Mouse (Mus musculus) neural tube, embryonic 13.5 days (tissue): ENCODE results near the gene Ajm1. TPM values are rescaled to one million over a fixed set of nuclear protein-coding genes. Genes with fewer than 3 reads are reported as not detected.

Source experiments
- ATAC-seq: fragments of 200-750 bp; cut with Nextera tagmentation; 2 replicates; pipeline ENCODE4 v1.8.0; 2017; ENCODE audit warnings: low read depth, mild to moderate bottlenecking, moderate TSS enrichment, moderate library complexity
- H3K27ac ChIP-seq: fragments of 300-500 bp; sonication (generic); replicated peaks from 2 replicates; pipeline ENCODE4 v1.5.1; 2015; ENCODE audit warnings: moderate library complexity, mild to moderate bottlenecking, inconsistent platforms
- H3K27me3 ChIP-seq: fragments of 300-500 bp; sonication (generic); 2 replicates; pipeline ENCODE4 v1.6.1; 2015; ENCODE audit warnings: mild to moderate bottlenecking, inconsistent platforms
- H3K36me3 ChIP-seq: fragments of 300-500 bp; sonication (generic); 2 replicates; pipeline ENCODE4 v1.6.1; 2015; ENCODE audit warnings: mild to moderate bottlenecking, inconsistent platforms
- H3K4me1 ChIP-seq: fragments of 300-500 bp; sonication (generic); replicated peaks from 2 replicates; pipeline ENCODE4 v1.6.1; 2015; ENCODE audit warnings: inconsistent platforms
- H3K4me2 ChIP-seq: fragments of 300-500 bp; sonication (generic); 2 replicates; pipeline ENCODE4 v1.6.1; 2015; ENCODE audit warnings: inconsistent platforms, mild to moderate bottlenecking, moderate library complexity
- H3K4me3 ChIP-seq: fragments of 300-500 bp; sonication (generic); 2 replicates; pipeline ENCODE4 v1.5.1; 2015; ENCODE audit warnings: mild to moderate bottlenecking, inconsistent platforms
- H3K9ac ChIP-seq: fragments of 300-500 bp; sonication (generic); 2 replicates; pipeline ENCODE4 v1.6.1; 2015; ENCODE audit warnings: moderate library complexity, mild to moderate bottlenecking, inconsistent platforms
- H3K9me3 ChIP-seq: fragments of 300-500 bp; sonication (generic); 2 replicates; pipeline ENCODE4 v1.6.1; 2016; ENCODE audit warnings: inconsistent platforms
- WGBS: fragments of 180-500 bp; shearing (Covaris S2); methylation state at CpG from one replicate; pipeline ENCODE4 v1.1.7; 2015; 5-methylcytosine and 5-hydroxymethylcytosine counted together
- polyA plus RNA-seq: library from polyadenylated mRNA; unstranded; fragments of >200 nt; fragmentation: Nextera tagmentation; extraction: Ambion mirVana; gene quantifications from 2 replicates; pipeline ENCODE4 v1.2.1, GENCODE M21; 2015

Ajm1 gene
- polyA plus RNA-seq, 1 experiment from 2014 or later, result 8.4 TPM

DNA sequence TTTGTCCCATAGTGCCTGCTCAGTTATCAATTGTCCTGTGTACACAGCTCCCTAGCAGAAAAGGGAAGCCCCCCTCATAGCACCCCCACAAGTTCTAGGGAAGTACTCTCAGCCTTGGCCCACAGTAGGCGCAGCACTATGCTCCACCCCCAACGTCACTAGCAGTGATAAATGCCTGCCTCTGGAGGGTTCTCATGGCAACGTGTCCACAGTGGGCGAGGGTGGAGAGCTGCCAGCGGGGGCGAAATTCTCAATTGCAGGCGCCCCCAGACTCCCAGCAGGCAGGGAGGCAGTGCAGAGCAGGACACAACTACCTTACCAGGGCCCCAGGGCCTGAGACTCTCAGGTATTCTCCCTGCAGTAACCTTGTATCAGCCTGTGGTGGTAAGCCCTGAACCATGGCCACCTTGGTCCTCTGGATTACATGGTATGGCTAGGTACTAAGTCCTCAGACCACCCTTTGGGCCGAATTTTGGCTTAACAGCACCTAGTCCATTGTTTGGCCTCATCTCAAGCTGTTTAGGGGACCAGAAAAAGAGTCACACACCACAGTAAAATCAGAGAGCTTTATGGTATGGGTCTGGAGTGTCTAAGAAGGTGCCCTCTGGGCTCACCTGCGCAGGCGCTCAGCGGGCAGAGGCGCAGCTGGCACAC is 1.0 kb upstream of the Ajm1 start:
- peak; percentile 41 for ATAC-seq
- Histone ChIP-seq H3K9ac (no peak overlapping the region; the same call in 1 of the 2 replicates), H3K27ac (peak overlapping the region; percentile 83), H3K4me1 (peaks cover 61% of the 10 kb centered on the region), H3K9me3 (no peaks in the 10 kb centered on the region), H3K36me3 (peaks cover 46% of the 10 kb centered on the region), H3K4me2 (peak overlapping the region; percentile 72; the same call in 1 of the 2 replicates), H3K27me3 (peaks cover 35% of the 10 kb centered on the region), H3K4me3 (no peak overlapping the region)
- 34% methylated on average over 12 of the region's 12 CpGs for WGBS

DNA sequence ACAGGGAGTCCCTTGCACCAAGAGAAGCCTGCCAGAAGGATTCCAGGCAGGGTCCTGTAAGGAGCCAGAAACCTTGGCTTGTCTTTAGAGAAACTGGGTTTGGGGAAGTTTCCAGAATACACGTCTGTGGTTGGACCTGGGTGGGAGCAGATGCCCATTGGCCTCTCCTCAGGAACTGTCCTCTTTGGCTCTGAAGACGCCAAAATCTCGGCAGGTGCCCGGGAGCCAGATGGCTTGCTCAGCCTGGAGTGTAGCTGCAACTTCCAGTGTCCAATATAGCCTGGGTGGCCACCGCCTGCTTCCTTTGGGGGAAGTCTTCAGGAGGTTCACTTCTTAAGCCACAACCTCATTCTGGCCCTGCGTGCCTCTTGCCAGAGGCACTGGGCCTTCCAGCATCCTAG is 344 bp upstream of the Ajm1 start:
- Histone ChIP-seq H3K27ac (peak overlapping the region; percentile 83), H3K9ac (peak overlapping the region; percentile 43), H3K4me3 (peak overlapping the region; percentile 48; the same call in 1 of the 2 replicates), H3K9me3 (no peaks in the 10 kb centered on the region), H3K36me3 (peaks cover 40% of the 10 kb centered on the region), H3K27me3 (peaks cover 42% of the 10 kb centered on the region), H3K4me2 (peak overlapping the region; percentile 72), H3K4me1 (peaks cover 68% of the 10 kb centered on the region)
- 0 out of 2 replicates have a peak, but pooled peaks have one; percentile 1 for ATAC-seq
- 37% methylated on average over 6 of the region's 6 CpGs for WGBS

DNA sequence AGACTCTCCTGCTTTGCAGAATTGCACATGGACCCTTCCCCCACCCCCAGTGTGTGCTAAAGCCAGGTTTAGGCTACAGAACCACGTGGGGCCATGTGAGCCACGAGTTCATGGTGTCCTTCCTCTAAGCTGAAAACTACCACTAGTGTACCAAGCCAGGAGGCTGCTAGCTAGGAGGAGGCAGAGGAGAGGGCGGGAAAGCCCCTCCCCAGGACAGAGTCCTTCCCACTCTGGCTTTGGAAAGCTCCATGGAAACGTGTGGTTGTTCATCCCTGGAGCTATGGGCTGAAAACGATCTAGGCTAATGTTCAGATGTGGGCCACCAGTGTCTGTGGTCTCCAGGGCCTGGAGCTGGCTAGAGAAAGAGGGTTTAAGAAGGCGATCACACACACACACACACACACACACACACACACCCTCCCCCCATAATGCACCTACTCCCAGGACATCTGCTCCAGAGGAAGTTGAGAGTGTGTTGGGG is 896 bp downstream of the Ajm1 start:
- peaks cover 75% of the 10 kb centered on the region for H3K4me1 ChIP-seq
- H3K4me3 ChIP-seq, result peak overlapping the region; percentile 48
- H3K27me3 ChIP-seq, result peaks cover 55% of the 10 kb centered on the region

DNA sequence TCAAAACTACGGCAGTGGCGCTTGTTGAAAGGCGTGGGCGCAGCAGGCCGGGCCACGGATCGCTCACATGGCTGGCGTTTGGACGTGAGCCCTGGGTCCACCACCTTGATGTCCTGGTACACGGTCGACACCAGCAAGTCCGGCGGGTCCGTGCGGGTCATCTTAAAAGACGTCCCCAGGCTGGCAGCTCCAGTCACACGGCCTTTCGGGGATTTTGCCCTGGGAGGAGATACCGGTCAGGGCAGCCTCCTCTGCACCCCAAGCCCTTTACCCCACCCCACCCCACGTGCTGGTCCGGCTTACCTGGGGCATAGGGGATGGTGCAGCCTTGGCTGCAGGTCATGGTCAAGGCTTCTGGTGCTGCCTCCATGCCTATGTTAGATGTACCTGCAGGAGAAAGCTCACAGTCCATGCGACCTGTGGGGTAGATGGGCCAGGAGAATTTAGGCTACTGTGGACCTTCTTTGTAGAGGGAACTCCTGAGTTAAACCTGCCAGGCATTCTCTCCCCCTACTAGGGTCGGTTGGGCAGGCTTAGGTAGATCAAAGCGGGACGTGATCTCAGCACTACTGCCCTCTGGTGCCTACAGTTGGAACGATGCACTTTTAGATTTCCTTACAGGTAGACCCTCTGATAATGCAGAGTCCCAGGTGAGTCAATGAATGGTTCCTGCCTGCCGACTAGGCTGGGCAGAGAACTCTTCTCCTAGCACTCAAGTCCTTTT is 1.7 kb downstream of the Ajm1 start:
- H3K36me3 ChIP-seq, result peaks cover 24% of the 10 kb centered on the region
- H3K9me3 ChIP-seq, result no peaks in the 10 kb centered on the region
- H3K27ac ChIP-seq, result no peak overlapping the region
- H3K27me3 ChIP-seq, result peaks cover 56% of the 10 kb centered on the region
- H3K4me1 ChIP-seq, result peaks cover 80% of the 10 kb centered on the region
- peak overlapping the region; percentile 72 for H3K4me2 ChIP-seq
- peak overlapping the region; percentile 18; the same call in 1 of the 2 replicates for H3K4me3 ChIP-seq
- H3K9ac ChIP-seq, result no peak overlapping the region; the same call in 1 of the 2 replicates
- no peak for ATAC-seq
- 6% methylated on average over 27 of the region's 27 CpGs for WGBS

More for the DNA sequence above, 896 bp downstream of the Ajm1 start:
- Histone ChIP-seq H3K36me3 (peaks cover 31% of the 10 kb centered on the region), H3K9ac (peak overlapping the region; percentile 66), H3K27ac (no peak overlapping the region), H3K9me3 (no peaks in the 10 kb centered on the region), H3K4me2 (peak overlapping the region; percentile 72)
- no peak for ATAC-seq
- 45% methylated on average over 6 of the region's 6 CpGs for WGBS

DNA sequence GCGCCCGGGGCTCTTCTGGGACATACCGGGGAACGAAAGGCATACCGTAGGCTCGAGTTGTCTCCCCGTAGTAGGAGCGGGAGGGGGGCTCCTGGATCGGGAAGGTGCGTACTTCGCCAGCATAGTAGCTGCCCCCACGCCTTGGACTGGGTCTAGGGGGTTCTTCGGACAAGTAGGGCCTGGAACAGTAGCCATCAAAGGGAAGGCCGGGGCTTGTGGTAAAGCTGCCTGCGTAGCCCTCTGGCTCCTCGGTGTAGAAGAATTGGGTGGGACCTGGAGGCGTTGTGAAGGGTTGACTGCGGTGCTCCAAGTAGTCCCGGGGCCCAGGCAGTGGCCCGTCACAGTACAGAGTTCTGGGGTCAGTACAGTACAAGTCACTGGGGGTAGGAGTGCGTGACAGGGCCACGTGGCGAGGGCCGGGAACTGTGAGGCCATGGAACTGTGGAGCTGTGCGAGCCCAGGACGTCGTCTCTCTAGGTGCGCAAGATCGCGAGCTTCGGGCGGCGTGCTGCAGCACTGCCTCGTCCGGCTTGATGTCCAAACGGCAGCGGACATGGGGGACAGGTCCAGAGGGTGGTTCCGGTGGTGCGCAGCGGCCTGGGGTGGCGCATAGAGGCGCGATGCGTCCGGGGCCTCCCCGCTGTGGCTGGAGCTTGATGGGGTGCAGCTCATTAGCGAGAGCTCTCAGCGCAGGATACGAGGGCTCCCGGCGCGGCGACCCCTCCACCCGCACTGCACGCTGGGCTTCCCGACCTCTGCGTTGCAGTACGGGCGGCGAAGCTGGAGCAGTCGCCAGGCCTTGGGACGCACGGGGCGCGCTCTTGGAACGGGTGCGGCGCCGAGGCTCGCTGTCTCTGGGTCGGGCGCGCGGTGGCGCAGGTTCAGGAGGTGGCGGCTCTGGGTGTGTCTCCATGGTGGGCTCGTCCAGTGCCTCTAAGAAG is 2.5 kb downstream of the Ajm1 start:
- Histone ChIP-seq H3K4me1 (peaks cover 82% of the 10 kb centered on the region), H3K27me3 (peaks cover 56% of the 10 kb centered on the region), H3K9ac (peak overlapping the region; percentile 18; the same call in 1 of the 2 replicates), H3K9me3 (no peaks in the 10 kb centered on the region), H3K36me3 (peaks cover 15% of the 10 kb centered on the region), H3K4me3 (peak overlapping the region; percentile 18; the same call in 1 of the 2 replicates), H3K4me2 (peak overlapping the region; percentile 44), H3K27ac (no peak overlapping the region)
- no peak for ATAC-seq
- WGBS, result 5% methylated on average over 77 of the region's 77 CpGs

DNA sequence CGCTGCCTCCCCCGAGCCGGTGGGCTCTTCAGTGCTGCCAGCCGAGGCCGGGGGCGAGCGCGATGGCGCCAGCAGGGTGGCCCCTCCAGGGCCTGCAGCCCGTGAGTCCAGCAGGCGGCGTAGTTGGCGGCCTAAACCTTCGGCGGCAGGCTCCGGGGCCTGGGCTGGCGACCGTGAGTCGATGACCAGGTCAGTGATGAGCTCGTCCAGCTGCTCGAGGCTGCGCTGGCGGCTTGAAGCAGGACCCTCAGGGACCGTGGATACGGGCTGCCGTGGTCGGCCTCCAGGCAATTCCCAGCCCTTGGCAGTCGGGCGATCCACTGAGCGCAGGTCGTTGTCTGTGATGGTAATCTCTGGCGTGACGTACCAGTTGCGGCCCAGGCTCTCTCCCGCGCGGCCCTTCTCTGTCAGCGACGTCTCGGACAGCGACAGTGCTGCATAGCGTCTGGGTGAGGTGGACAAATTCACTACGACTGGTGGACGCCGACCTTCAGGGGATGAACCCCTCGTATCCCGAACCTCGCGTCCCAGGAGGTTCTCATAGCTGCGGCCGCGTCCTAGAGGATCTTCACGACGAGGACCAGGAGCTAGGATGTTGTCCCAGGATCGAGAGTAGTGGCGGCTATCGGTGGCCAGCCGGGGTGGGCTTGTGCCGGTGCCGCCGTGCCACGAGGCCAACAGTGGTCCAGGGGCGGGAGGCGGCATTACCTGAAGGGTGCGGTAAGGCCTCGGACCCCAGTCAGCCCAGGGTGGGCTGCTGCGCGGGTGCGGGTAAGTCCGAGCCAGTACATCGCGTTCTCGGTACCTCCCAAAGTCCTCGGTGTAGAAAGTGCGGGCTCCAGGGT is 3.4 kb downstream of the Ajm1 start:
- peak overlapping the region; percentile 45 for H3K9ac ChIP-seq
- ATAC-seq, result no peak
- peaks cover 83% of the 10 kb centered on the region for H3K4me1 ChIP-seq
- peaks cover 56% of the 10 kb centered on the region for H3K27me3 ChIP-seq
- peak overlapping the region; percentile 44 for H3K4me2 ChIP-seq
- 8% methylated on average over 75 of the region's 75 CpGs for WGBS
- H3K27ac ChIP-seq, result no peak overlapping the region
- peaks cover 8% of the 10 kb centered on the region for H3K36me3 ChIP-seq
- peak overlapping the region; percentile 24 for H3K4me3 ChIP-seq
- H3K9me3 ChIP-seq, result no peaks in the 10 kb centered on the region

DNA sequence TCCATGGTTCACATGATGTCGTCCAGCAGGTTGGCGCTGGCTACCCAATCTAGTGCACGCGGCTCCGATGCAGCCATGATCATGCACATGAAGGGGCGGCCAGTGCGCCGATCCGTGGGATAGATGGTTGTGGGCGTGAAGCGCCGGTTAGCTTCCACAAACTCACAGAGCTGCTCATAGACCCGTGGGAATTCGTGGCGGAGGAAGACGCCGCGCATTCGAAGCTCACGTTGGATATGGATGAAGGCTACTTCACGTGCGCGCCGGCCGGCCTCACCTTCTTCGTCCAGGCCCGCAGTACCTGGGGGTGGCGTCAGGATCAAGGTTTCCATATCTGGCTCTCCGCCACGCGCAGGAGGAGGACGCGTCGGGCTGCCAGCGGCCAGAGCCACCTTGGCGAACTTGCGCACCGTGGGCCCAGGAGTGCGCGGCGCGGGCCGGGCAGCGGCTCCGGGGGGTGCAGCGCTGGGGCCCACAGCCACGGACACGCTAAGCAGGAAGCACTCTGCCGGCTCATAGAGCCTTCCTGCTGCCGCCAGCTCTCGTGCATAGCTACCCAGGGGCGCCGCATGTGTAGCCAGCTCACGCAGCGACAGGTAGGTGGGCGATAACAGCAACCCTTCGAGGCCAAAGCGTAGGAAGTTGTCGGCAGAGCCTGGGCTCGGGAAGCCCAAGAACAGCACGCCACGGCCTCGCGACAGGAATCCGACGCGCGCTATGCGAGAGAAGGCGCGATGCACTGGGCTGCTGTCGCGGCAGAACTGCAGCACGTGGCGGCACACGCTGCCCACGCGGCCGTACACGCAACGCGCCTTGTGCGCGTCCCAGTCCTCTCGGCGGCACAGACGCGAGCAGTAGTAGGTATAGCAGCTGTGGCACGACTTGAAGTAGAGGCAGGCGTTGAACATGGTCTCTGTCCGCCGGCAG is 4.3 kb downstream of the Ajm1 start:
- Histone ChIP-seq H3K4me1 (peaks cover 82% of the 10 kb centered on the region), H3K27me3 (peaks cover 56% of the 10 kb centered on the region), H3K27ac (no peak overlapping the region), H3K36me3 (peaks cover 12% of the 10 kb centered on the region; the same call in 1 of the 2 replicates), H3K9me3 (no peaks in the 10 kb centered on the region), H3K4me2 (peak overlapping the region; percentile 44), H3K4me3 (peak overlapping the region; percentile 24), H3K9ac (peak overlapping the region; percentile 45)
- 12% methylated on average over 92 of the region's 92 CpGs for WGBS
- ATAC-seq, result no peak

DNA sequence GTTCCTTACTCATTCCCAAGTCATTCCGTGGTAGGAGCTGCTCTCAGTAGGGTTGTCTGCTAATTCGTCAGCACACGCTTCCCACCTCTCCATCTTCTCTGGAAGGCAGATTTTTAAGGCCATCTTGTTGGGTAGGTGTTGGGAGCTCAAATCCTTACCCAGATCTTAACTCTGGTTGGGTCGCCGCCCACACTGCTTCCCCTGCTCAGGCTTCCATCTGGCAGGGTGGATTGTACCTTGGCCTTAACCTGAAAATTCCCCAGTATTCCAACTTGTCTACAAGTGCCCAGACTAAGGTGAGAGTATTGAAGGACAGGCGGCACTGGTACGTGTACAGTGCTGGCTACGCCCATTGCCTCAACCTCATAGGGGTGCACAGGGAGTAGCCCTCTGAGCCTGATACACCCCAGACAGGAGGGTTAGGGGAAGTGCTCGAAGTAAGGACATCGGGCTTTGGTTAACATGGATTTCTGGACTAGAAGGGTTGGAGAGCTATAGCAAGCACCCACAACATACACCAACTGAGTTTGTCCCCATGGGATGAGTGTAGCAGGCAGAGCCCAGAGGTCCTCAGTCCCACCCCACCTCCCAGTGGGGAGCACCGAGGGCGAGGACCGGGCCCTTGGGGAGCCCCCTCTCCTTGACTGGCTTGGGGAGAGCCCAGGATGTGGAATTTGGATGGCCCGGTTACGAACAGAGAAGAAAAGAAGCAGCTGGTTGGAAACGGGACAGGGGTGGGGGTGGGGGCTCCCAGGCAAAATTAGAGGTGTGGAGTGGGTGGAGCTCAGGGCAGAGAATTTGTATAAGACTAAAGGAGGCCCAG is 5.3 kb downstream of the Ajm1 start:
- Histone ChIP-seq H3K4me1 (peaks cover 74% of the 10 kb centered on the region), H3K36me3 (peaks cover 20% of the 10 kb centered on the region), H3K27me3 (peaks cover 56% of the 10 kb centered on the region), H3K27ac (no peak overlapping the region), H3K9me3 (no peaks in the 10 kb centered on the region), H3K9ac (peak overlapping the region; percentile 71; the same call in 1 of the 2 replicates), H3K4me2 (peak overlapping the region; percentile 96), H3K4me3 (no peak overlapping the region)
- ATAC-seq, result no peak
- 68% methylated on average over 16 of the region's 16 CpGs for WGBS

DNA sequence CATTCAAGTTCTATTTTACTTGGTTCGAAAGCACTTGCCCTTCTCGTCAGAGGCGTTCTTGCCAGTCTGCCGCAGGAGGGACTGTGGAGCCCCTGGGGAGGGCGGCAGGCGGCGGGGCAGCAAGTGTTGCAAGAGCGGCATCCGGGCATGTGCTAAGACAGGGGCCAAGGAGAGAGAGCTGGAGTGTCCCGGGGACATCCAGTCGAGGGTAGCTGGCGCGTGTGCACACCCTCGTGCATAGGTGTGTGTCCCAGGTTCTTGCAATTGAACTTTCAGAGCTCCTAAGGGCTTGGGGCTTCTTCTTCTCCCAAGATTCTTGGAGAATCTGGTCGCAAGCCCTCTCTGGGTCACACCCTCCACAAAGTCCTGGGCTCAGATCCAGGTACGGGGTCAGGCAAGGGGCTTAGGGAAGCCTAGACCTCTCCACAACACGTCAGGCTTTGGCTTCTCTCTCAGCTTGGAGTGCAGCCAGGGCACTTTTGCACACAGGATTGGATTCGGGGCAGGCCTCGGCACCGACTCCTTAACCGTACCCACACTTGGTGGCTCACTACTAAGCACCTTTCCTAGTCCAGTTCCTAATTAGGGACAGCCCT is 6.0 kb downstream of the Ajm1 start:
- WGBS, result 13% methylated on average over 21 of the region's 21 CpGs

More for the DNA sequence above, 6.0 kb downstream of the Ajm1 start:
- H3K9ac ChIP-seq, result peak overlapping the region; percentile 71
- H3K36me3 ChIP-seq, result peaks cover 27% of the 10 kb centered on the region
- peak overlapping the region; percentile 91 for H3K27ac ChIP-seq
- peak overlapping the region; percentile 96 for H3K4me2 ChIP-seq
- H3K4me1 ChIP-seq, result peaks cover 67% of the 10 kb centered on the region
- H3K9me3 ChIP-seq, result no peaks in the 10 kb centered on the region
- ATAC-seq, result peak; percentile 5; the same call in 1 of the 2 replicates
- H3K4me3 ChIP-seq, result peak overlapping the region; percentile 61
- peaks cover 50% of the 10 kb centered on the region for H3K27me3 ChIP-seq
